Mouse (Mus musculus) gastrocnemius, postnatal 36 days (tissue): ENCODE data around the gene Hadh. TPM values are rescaled to one million over a fixed set of nuclear protein-coding genes. Genes with fewer than 3 reads are reported as not detected.

Experiments used
- DNase-seq, 2 experiments: peaks; one replicate each; pipeline ENCODE4 v3.0.0; 2022
- intact Hi-C: fragments of 180-260 bp; cut with DNase I; formaldehyde crosslinking; loops from one replicate; pipeline ENCODE4 v1.15.1; 2025
- total RNA-seq, 2 experiments: library from RNA; stranded (reverse); gene quantifications; 2 replicates each; pipeline ENCODE4 v1.2.3; 2021

Hadh gene
- total RNA-seq, 2 experiments from 2014 or later, result 176 to 189 TPM

DNA sequence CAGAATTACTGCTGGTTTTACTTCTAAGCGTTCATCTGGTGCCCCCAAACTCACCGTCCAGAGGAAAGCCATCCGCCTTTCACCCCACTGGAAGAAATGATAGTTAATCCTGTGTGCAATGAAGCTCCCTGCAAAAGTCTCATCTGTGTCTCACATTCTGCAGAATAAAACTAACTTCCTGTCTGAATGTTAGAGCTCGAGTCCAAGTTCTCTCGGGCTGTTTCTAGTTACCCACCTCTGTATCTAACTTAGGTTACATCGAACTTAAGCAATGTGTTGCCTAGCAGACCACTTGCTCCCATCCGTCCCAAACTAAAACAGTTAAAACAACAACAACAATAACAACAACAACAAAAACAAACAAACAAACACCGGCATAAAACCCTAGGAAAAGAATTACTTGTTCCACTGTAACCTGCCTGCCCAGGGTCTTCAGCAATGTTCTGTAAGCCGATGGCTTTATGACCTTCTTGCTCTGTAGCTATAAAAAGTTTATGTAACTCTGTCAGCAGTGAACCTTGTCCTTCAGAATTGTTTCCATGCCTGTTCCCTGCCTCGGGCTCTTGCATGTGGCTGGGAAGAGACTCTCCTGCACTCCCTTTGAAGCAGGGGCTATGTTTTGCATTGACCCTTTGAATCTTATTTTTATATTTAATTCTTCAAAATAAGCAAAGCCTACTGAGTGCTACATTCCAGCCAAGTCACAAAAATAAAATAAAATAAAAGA, 636 bp upstream of the Hadh start:
- intact Hi-C loops, result no loop called here

GRCm38 (mm10) chr3:131271157-131271556, 744 bp downstream of the Hadh start:
- intact Hi-C loops, result no loop called here
- peak in 1 of 2 experiments; percentile 38 for DNase-seq

More for the DNA sequence above, 636 bp upstream of the Hadh start:
- no peak for DNase-seq

GRCm38 (mm10) chr3:131270381-131270780, 1.5 kb downstream of the Hadh start:
- DNase-seq, result no peak

DNA sequence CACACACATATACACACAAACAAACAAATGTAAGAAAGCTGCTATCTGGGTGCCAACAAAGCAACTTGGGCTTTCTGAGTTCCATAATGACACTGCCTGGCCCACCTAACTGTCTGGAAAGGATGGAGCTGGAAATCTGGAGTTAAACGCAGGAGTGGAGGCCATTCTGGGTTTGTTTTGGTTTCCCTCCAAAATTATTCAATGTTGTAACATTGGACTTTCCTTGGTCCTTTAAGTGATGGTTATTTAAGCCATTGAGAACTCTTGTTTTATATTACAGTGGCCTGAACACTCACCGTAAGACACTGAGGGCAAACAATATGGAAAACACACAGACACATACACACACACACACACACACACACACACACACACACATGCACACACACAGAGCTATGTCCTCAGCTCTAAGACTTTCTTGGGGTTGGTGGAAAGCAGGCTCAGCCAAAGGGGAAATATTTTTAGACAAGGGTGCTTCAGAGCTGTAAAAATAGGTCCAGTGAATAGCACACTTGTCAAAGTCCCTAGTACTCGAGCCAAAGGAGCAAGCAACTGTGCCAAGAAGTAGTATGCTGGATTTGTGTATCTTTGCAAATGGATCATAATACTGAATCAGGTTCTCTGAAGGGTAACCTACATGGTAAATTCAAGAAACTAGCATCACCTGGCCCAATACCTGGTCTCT, 5.4 kb downstream of the Hadh start:
- no peak for DNase-seq
- intact Hi-C loops, result no loop called here

More at GRCm38 (mm10) chr3:131270381-131270780, 1.5 kb downstream of the Hadh start:
- intact Hi-C loops, result no loop called here

DNA sequence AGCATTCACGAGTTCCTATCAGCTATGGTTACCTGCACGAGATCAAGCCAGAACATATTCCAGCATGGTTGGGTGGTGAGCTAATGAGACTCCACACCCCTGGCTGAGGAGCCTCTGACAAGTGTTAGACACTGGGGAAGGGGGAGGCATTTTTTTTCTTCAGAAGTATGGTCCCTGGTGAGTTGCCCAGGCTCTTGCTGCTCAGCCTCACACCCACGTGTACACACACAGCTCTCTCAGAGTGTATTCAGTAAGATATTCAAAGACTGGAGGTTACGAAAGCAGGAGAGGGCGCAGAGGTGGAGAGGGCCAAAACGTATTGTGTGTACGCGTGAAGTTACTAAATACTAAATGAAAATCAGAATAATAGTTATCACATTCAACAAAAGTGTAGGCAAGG, 6.4 kb downstream of the Hadh start:
- intact Hi-C loops, result no loop called here
- no peak for DNase-seq

DNA sequence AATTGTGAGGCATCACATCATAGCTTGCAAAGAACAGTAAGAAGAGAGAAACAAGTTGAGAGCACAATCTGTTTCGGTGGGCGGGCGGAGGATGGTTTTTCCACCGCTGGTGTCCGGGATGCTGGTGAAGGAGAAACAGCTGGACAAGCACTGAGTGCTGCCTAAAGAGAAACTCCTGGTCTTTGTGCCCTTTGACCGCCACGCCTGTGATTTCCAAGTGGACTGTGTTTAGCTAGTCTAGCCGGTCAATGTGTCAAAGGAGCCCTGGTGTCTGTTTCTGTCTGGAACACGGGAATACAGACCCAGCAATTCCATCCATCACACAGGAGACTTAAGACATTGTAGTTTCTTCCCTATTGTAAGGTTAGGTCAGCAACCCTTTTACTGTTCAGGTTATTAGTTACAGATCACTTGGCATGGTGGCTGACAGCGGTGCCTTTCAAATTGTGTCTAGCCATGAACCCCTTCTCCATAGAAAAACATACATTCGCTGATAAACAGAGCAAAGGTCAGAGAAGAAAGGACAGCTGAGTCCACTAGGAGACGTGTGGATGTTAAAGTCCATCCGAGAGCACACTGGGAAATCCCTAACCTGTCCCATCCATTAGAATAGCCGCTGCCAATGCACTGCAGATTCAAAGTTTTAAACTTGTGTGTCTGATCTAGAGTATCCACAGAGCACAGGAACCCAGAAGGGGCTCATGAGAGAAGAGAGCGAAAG, 8.0 kb downstream of the Hadh start:
- no peak for DNase-seq
- intact Hi-C loops, result no loop called here

GRCm38 (mm10) chr3:131260418-131260817, 11.5 kb downstream of the Hadh start:
- intact Hi-C loops, result no loop called here
- DNase-seq, result no peak

DNA sequence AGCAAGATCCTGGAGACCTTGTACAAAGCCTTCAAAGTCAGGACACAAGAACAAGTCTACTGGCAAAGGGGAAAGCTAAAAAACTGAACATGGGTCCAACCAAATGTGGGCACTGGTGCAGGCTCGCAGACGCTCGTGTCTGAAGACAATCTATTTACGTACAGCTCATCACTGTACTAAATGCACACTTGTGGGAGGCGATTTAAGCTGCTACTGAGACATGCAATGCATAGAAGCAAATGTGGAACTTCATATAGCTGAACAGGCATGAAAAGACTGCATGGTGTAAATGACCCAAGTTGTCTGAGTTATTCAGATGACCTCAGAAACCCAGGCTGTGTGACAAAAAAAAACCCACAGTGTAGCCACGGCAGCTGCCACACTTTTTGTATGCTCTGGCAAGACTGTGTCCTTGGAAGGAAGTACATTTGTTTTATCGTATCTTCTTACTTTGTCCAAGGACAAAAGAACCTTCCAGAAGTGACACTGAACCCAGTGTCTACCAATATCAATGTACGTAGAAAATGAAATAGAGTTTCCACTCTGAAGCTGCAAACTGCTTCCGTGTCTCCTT, 12.4 kb downstream of the Hadh start:
- DNase-seq, result no peak
- intact Hi-C loops, result no loop called here

- intact Hi-C loops, result no loop called here
- DNase-seq, result no peak
Measured at GRCm38 (mm10) chr3:131258921-131259320, 13.0 kb downstream of the Hadh start.

GRCm38 (mm10) chr3:131255399-131255981, 16.4 kb downstream of the Hadh start:
- DNase-seq, result no peak
- intact Hi-C loops, result no loop called here

DNA sequence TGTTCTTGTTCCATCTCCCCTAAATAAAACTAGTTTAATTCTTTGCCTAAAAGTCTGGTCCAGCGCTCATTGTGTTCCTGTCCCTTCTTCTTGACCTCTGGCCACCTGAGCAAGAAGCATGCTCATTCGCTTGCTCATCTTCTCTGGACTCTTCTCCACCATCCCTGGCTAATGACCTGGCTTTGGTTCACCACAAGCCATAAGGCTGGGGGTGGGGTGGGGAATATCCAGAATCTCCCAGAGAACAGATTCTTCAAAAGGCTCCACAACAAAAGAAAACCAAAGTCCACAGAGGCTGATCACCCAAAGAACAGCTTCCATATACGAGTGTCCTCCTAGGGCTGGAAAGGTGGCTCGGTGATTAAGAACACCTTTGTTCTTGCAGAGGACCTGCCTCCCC, 16.9 kb downstream of the Hadh start:
- no peak for DNase-seq
- intact Hi-C loops, result no loop called here

- no peak for DNase-seq
- intact Hi-C loops, result no loop called here
Measured at GRCm38 (mm10) chr3:131251601-131252000, 20.3 kb downstream of the Hadh start.

- intact Hi-C loops, result no loop called here
Measured at GRCm38 (mm10) chr3:131250978-131251377, 20.9 kb downstream of the Hadh start.

GRCm38 (mm10) chr3:131250283-131250682, 21.6 kb downstream of the Hadh start:
- intact Hi-C loops, result no loop called here
- no peak for DNase-seq

More at GRCm38 (mm10) chr3:131250978-131251377, 20.9 kb downstream of the Hadh start:
- no peak for DNase-seq

DNA sequence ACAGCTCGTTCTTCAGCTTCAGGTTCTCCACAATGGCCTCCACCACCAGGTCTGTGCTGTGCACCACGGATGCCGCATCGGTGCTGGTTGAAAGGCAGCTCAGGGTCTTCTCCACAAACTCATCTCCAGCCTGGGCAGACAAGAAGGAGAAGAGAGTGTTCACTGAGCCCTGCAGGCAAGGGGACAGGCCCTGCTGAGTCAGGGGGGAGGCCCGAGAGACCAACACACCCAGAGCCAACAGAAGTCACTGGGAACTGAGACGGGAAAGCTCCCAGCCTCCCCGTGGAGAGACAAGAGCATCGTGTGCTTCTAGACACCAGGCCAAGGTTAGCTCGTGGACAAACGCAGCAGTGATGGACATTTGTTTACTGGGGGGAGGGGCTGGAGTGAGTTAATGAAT, 23.5 kb downstream of the Hadh start:
- intact Hi-C loops, result no loop called here
- DNase-seq, result no peak

DNA sequence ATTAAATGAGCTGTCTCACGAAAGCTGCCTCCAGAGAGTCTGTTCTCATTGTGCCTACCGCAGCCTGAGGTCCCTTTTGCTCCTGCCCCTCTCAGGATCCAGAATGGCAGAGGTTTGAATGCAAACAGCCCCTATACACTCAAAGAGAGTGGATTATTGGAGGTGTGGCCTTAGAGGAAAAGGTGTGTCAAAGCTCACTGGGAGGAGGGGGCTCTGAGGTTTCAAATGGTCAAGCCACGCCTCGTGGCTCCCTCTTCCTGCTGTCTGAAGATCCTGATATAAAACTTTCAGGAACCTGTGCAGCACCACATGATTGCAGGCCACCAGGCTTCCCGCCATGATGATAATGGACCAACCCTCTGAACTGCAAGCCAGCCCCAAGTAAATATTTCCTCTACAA, 24.1 kb downstream of the Hadh start:
- intact Hi-C loops, result no loop called here
- no peak for DNase-seq

DNA sequence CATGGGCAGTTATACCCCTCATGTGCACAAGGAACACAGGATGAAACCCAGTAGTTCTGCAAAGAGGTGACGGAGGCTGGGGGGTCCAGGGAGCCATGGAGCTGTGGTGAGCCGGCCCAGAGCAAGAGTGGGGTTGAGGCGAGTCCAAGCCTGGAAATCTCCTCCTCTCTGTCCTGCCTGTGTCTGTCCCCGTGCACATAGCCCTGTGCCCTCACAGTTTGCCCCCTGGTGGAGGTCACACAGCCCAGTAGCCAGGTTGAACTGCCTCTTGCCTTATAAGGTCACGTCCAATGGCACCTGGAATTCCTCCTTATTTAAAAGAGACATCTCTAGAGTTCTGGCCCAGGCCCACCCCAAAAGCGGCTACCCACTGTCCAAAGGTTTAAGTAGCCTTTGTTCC, 24.5 kb downstream of the Hadh start:
- intact Hi-C loops, result no loop called here
- DNase-seq, result no peak

- intact Hi-C loops, result no loop called here
- DNase-seq, result no peak
Measured at GRCm38 (mm10) chr3:131246579-131247046, 25.3 kb downstream of the Hadh start.

DNA sequence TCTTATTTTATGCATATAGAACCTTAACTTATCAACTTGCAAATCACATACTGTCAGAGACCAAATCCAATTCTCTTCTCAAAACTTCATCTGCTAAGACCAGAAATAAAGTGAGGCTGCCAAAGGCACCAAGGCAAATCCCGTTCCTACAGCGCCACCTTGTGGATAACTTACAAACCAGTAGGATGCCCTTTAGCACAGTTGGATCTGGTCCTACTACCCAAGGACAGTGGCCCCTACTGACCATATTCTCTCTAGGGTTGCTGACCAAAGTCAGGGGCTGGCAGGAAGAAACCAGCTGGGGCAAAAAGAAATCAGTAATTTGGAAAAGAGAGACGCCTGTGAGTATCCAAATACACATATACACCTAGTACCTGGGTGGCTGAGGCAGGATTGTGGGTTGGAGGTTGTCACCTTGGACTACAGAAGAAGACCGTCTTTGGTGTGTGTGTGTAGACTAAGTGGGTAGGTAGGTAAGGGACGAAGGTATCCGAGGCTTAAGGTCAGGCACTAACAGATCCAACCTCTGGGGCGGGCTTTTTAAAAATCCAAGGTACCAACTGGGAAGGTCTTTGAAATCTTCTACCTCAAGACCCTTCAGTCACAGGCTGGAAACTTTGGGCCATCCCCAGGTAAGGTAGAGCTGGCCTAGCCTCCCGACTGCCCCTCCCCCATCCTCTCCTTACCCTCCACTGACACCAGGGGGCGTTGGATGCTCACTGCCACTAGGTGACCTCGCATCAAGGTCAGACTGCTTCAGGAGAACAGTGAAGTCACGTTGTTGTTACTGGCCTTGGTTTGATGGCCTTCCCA, 25.9 kb downstream of the Hadh start:
- peak; percentile 28 to 29 for DNase-seq
- intact Hi-C loops, result no loop called here
